Mouse (Mus musculus): ENCODE results near the gene Ccdc40.

GRCm38 (mm10) chr11:119307916-119308315, 79.5 kb downstream of the Ccdc40 start:
- TF ChIP-seq GATA1 (IDR thresholded peaks at IDR 0.05; ENCODE audit: borderline replicate concordance, low read length) (no peak), FLI1 (IDR thresholded peaks at IDR 0.05; ENCODE audit: low read length) (no peak)

Measured in megakaryocyte, embryonic 14.5 days (primary cell).